In genomic region chr3:55965723-55966156, GRCm38 (mm10) we compare ENCODE assay signal across 15 mouse cellular contexts.
A peak's percentile ranks its signal among the peaks of the same experiment; 100 is the strongest.
DNase-seq lines count a peak whose midpoint lies in the region; ATAC-seq lines count a peak whose summit lies in the region.
"Had no signal": no experiment of that assay in that cellular context is flagged by ENCODE, and none has a peak within 500 bp of the region (broad histone marks: within the 10 kb centered on the region; RNA-seq: fewer than 3 reads in every experiment).

No protein-coding gene starts in this region.

- no peaks in the 10 kb centered on the region for H3K9me3 ChIP-seq in forebrain, embryonic 15.5 days
- H3K9me3 ChIP-seq in heart, embryonic 12.5 days (replicated peaks), result no peaks in the 10 kb centered on the region
- H3K9me3 ChIP-seq: embryonic facial prominence, embryonic 15.5 days; liver, embryonic 15.5 days had no signal

- H3K9ac ChIP-seq in forebrain, embryonic 15.5 days (replicated peaks), result no peak overlapping the region
- H3K9ac ChIP-seq in heart, embryonic 12.5 days, result no peak overlapping the region
- H3K9ac ChIP-seq: embryonic facial prominence, embryonic 15.5 days; liver, embryonic 15.5 days had no signal

- peak; percentile 64 for ATAC-seq in forebrain, embryonic 15.5 days (replicated peaks)
- ATAC-seq in heart, embryonic 12.5 days (ENCODE audit: insufficient number of reproducible peaks, low FRiP score), result no peak

- 15% methylated on average over 10 of the region's 10 CpGs for WGBS in forebrain, embryonic 15.5 days
- 82% methylated on average over 10 of the region's 10 CpGs for WGBS in heart, embryonic 12.5 days

- H3K4me1 ChIP-seq in forebrain, embryonic 15.5 days, result peaks cover 9% of the 10 kb centered on the region
- H3K4me1 ChIP-seq in heart, embryonic 12.5 days (replicated peaks), result no peaks in the 10 kb centered on the region
- H3K4me1 ChIP-seq: embryonic facial prominence, embryonic 15.5 days; liver, embryonic 15.5 days had no signal

- no peak overlapping the region for H3K4me3 ChIP-seq in forebrain, embryonic 15.5 days
- no peak overlapping the region for H3K4me3 ChIP-seq in heart, embryonic 12.5 days
- H3K4me3 ChIP-seq: embryonic facial prominence, embryonic 15.5 days; liver, embryonic 15.5 days had no signal

- peak; percentile 5 for DNase-seq in cerebellum, adult 11 months
- DNase-seq in cerebellum, adult 18-20 months, result no peak
- DNase-seq in MN1 (ENCODE audit: low spot score), result peak; percentile 19
- peak; percentile 40 for DNase-seq in mesoderm, embryonic 11.5 days (ENCODE audit: low read depth, low spot score)
- no peak for DNase-seq in heart, postnatal 14 days
- DNase-seq in testis, postnatal 14 days (ENCODE audit: low spot score), result no peak
- DNase-seq: gastrocnemius, postnatal 14 days; heart, postnatal 10 days; kidney, adult 8-10 months had no signal

- H3K27ac ChIP-seq in forebrain, embryonic 15.5 days (replicated peaks), result peak overlapping the region; percentile 5; the same call in 1 of the 2 replicates
- no peak overlapping the region for H3K27ac ChIP-seq in heart, embryonic 12.5 days (ENCODE audit: poor library complexity, severe bottlenecking)
- H3K27ac ChIP-seq: embryonic facial prominence, embryonic 15.5 days; liver, embryonic 15.5 days; macrophage had no signal

- no peak overlapping the region for H3K4me2 ChIP-seq in forebrain, embryonic 15.5 days (replicated peaks)
- H3K4me2 ChIP-seq in heart, embryonic 12.5 days, result no peak overlapping the region
- H3K4me2 ChIP-seq: embryonic facial prominence, embryonic 15.5 days; liver, embryonic 15.5 days had no signal

- H3K27me3 ChIP-seq in forebrain, embryonic 15.5 days, result no peaks in the 10 kb centered on the region
- no peaks in the 10 kb centered on the region for H3K27me3 ChIP-seq in heart, embryonic 12.5 days (replicated peaks)
- H3K27me3 ChIP-seq: embryonic facial prominence, embryonic 15.5 days; liver, embryonic 15.5 days had no signal

- peaks cover 22% of the 10 kb centered on the region for H3K36me3 ChIP-seq in forebrain, embryonic 15.5 days
- H3K36me3 ChIP-seq in heart, embryonic 12.5 days, result peaks cover 17% of the 10 kb centered on the region
- H3K36me3 ChIP-seq: G1E; liver, embryonic 15.5 days had no signal

- intact Hi-C loops in heart, postnatal 14 days (cut with DNase I), result no loop called here

Comparison
In these comparisons a context has a peak if more than half of its experiments do, and no peak if none do; other contexts are left out.
1. DNase-seq: peak in cerebellum, adult 11 months (single experiment), MN1 (single experiment) and mesoderm, embryonic 11.5 days (single experiment); none in cerebellum, adult 18-20 months (0 of 2), heart, postnatal 14 days (0 of 2) and testis, postnatal 14 days (single experiment).